Mouse (Mus musculus) spleen, postnatal 4 days (tissue): ENCODE results near the gene Btd.
A peak's percentile ranks its signal among the peaks of the same experiment; 100 is the strongest.

Source experiments
- DNase-seq, 2 experiments: peaks; one replicate each; pipeline ENCODE4 v3.0.0; 2022; ENCODE audit warnings: low spot score in 2 of 2

Btd gene

GRCm38 (mm10) chr14:31640890-31641505 lies at the start of gene Btd, which contains the start of gene Hacl1:
Gene Btd, plus strand, starts transcription at chr14:31641028.
Gene Hacl1, minus strand, starts transcription at chr14:31641286.
- DNase-seq, result peak; percentile 88 to 89

DNA sequence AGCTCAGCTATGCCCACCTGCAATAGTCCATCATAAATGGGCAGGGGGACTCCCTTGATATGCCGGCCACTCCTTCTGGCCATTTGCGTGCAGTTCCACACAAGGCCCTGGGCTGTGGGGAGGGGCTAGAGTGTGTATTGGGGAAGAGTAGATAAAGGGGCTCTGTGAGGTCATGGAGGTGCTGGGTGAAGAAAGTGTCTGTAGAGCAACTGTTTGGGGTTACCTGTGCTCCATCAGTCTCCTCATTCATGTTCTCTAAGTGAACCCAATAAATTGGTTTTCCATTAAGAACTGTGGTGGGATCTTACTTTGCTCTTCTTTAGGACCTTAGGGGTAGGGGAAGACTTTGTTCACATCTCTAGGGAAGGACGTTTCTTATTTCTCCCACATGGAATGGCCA lies 49.6 kb upstream of the Btd start, which contains the start of gene Colq:
Gene Colq (minus strand): TSS at position 101 of the 400 bp plus-strand sequence.
- DNase-seq, result no peak

DNA sequence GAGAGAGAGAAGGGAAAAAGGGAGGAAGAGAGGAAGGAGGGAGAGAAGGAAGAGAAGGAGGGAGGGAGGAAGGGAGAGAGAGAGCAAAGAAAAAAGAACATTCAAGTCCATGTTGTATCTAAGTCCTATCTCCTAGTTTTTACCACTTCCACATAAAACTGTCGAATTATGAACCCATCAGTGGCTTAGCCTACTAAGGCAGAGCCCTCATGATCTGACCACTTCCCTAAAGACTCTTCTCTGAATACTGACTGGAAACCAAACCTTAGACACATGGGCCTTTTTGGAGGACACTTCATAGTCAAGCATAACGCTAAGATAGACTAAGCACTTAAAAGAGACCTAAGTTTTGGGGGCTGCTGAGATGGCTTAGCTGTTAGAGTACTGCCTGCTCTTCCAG lies 47.8 kb upstream of the Btd start:
- DNase-seq, result no peak

- peak in 1 of 2 experiments; percentile 57 for DNase-seq
These were observed 46.1 kb upstream of the Btd start for GRCm38 (mm10) chr14:31594693-31595092.

GRCm38 (mm10) chr14:31596408-31596807 lies 44.4 kb upstream of the Btd start:
- DNase-seq, result peak; percentile 17 to 59

- peak in 1 of 2 experiments; percentile 58 for DNase-seq
These were observed 43.4 kb upstream of the Btd start for GRCm38 (mm10) chr14:31597446-31597845.

DNA sequence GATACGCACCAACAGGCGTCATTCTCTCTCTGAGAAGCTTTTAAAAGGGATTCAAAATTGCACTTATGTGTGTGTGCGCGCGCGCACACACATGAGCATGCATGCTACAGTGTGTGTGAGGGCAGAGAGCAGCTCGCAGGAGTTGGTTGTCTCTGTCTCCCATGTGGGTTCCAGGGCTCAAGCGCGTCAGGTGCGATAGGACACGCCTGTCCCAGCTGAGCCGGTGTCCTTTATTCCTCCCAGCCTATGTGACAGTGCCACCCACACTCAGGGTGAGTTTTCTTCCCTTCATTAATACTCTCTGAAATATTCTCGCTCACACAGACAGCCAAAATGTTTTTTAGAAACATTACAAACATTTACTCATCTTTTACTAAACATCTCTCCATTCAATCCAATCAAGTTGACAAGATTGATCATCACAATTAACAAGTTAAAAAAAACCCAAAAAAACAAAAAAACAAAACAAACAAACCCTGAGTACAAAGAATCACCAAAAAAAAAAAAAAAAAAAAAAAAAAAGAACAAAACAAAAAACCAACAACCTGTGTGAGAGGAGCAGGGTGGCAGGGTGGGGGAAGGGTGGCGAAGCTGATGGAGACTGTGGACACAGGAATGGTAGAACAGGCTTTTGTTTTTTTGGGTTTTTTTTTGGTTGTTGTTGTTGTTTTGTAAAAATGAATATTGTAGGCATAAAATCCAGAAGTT lies 38.8 kb upstream of the Btd start:
- no peak for DNase-seq

DNA sequence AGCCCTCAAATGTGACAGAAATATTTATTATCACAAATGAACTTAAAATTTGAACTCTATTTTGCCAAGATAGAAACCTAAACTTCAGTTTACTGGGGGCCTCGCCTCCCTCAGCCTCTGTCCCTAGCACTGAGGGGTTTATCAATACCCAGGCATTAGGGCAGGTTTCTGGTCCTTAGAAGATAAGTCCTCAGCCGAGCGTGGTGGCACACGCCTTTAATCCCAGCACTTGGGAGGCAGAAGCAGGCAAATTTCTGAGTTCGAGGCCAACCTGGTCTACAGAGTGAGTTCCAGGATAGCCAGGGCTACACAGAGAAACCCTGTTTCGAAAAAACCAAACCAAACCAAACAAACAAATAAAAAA lies 38.2 kb upstream of the Btd start:
- peak; percentile 21 to 60 for DNase-seq

DNA sequence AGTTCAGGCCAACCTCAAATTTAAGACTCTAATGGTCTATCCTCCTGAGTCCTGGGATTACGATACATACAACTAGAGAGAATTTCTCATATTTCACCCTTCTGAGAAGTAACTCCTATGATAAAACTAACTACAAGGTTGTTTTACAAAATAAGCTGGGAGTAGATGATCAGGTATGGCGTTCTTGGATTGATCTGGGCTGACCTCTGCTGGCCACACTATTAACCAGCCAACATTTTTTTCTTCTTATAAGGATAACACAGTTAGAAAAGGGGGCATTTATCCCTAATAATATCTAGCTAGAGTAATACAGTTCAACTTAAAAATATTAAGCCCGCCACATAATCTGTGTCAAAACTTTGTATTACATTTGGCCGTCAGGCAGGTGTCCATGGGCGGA lies 35.9 kb upstream of the Btd start:
- peak in 1 of 2 experiments; percentile 58 for DNase-seq

GRCm38 (mm10) chr14:31605514-31605913 lies 35.3 kb upstream of the Btd start:
- peak in 1 of 2 experiments; percentile 59 for DNase-seq

DNA sequence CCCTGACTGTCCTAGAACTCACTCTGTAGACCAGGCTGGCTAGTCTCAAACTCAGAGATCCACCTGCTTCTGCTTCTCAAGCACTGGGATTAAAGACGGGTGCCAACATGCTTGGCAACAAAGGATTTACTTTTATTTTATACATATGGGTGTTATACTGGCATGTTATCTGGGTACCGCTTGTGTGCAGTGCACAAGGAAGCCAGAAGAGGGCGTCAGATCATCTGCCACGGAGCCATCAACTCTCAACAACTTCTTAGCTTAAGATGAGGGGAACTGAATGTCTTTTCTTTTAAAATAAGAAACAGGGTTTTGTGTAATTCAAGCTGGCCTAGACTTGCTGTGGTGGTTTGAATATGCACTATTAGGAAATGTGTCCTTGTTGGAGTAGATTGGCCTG lies 28.8 kb upstream of the Btd start:
- no peak for DNase-seq

DNA sequence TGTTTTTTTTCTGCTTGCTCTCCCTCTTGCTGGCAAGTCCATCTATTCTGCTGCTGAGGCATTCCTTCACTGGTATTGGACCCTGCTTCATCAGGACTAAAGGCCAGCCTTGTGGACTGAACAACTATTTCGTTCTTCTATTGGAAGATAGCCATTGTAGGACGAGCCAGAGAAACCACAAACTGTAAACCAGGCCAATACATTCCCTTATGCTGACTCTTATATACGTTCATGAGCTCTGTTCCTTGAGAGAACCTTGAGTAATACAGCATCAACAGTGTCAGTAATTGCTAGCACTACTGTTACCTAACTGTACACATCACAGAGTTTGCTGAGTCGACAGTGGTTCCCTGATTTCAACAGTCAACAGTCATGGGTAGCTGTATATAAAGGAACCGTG lies 27.2 kb upstream of the Btd start:
- no peak for DNase-seq

GRCm38 (mm10) chr14:31617204-31617603 lies 23.6 kb upstream of the Btd start:
- no peak for DNase-seq

GRCm38 (mm10) chr14:31617997-31618396 lies 22.8 kb upstream of the Btd start:
- DNase-seq, result no peak

- DNase-seq, result no peak
These were observed 20.1 kb upstream of the Btd start for GRCm38 (mm10) chr14:31620591-31621223.

GRCm38 (mm10) chr14:31622748-31623147 lies 18.1 kb upstream of the Btd start:
- DNase-seq, result no peak

DNA sequence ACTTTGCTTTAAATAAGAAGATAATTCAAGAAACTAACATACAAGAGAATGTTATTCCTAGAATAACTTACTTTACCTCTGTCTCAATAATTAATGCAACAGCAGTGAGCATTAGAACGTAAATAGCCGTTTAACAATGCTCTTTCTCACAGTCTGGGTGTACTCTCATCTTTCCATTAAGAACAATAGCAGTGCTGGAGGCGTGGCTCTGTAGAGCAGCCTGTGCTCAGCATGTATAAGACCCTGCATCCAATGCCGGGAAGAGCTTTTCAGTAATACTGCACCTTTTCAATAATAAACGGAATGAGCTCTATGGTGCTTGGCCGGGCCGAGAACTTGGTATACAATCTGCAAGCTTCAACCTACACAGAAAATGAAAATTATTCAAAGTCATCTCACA lies 10.2 kb upstream of the Btd start:
- DNase-seq, result no peak

DNA sequence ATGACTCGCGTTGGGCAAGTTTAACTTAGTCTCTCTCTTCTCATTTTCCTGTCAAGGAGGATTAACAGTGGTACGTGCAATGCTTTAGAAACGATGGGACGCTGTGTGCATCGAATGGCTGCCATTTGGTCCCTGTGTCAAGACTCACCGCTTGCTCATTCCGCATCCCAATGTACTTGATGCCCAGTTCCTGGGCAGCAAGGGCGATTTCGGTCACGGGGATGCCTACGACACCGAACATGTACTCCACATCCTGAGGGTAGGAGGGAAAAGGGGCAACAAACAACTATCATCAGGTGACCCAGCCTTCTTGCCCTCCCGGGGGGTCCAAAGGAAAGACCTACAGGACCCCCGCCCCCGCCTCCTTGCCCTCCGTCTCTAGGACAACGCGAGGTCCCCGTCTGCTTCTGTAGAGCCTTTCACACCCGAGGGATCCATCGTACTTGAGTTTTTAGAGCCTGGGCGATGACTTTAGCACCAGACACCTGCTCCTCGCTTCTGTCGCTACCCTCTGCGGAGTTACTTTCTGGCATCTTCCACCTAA lies 410 bp upstream of the Btd start, which contains the start of gene Gm49387:
Gene Gm49387 (minus strand): TSS at position 533 of the 544 bp plus-strand sequence.
- DNase-seq, result no peak

DNA sequence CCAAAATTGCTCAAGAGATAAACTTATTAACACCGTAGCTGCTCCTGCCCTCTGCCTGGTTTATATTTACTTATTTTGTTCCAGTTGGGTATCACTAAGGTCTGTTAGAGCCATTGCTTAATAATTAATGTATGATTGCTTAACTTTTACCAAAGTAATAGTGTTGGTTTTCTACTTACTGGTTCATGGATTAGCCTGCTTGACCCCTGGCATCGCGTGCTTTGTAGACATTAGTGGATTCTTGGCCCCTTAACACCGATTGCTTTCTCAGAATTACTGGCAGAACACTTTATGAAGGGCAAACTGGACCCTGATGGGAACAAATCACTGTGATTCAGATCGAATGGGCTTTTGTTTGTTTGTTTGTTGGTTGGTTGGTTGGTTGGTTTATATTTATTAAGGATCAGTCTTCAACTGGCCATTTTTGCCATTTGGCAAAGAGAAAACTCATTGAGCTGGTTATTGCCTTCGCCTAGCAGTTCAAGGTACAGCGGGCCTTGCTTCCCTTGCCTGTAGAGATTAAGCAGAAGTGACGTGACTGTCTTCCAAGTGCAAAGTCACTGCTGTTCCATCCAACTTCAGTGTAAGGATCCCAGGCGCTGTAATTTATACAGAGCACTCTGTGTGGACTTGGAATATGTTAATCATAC lies 803 bp downstream of the Btd start:
- DNase-seq, result no peak

- DNase-seq, result no peak
These were observed 3.5 kb downstream of the Btd start for GRCm38 (mm10) chr14:31644183-31644830.

GRCm38 (mm10) chr14:31644931-31645547 lies 4.2 kb downstream of the Btd start:
- no peak for DNase-seq
